ENCODE assay signal across 8 mouse cellular contexts in the genomic region with DNA sequence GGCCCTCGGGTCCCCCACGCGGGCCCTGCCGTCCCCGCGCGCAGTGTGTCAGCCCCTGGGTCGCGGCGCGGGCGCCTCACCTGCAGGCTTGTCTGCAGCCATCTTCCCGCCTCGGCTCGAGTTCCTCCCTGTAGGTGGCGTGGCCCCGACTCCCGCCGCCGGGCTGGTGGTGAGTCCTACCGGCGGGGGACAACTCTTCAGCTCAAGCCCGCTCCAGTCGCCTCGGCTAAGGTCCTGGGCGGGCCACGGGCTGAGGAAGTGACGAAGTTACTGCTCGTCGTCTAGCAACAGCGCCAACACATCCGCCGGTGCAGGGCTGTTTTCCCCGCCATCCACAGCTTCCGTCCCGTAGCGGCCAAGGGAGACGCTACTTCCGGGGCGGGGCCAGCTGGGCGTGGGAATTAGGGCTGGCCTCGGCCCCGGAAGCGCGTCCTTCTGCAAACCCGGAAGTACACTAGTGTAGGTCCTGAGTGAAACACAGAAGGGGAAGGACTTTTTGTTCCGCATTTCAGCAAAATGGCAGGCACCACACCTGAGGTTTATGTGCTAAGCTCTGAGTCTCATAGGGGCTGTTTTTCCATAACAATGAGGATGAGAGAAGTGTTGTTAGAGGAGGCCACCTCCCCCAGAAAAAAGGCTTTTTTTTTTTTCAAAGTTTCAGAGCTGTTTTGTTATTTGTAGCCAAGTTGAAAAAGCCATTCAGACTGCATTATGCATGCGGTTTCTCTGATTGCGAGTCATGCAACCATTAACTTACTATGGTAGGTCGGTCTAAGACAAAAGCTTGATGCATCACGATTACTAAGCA. TPM values are rescaled to one million over a fixed set of nuclear protein-coding genes. Genes with fewer than 3 reads are reported as not detected.
DNase-seq lines count a peak whose midpoint lies in the region; ATAC-seq and TF ChIP-seq lines count a peak whose summit lies in the region.

A gene (minus strand): TSS at position 346 of the 808 bp plus-strand sequence.

- TF ChIP-seq POLR2A in lung, adult 2 months (IDR thresholded peaks at IDR 0.05; ENCODE audit: borderline replicate concordance, extremely low read depth, low read depth, low read length): peak; percentile 71; the same call in 1 of the 2 replicates

- H3K4me1 ChIP-seq in ES-E14 (ENCODE audit: control insufficient read depth in 2 of 2, insufficient read depth in 2 of 2, low read length in 2 of 2, poor library complexity in 1 of 2): peaks cover 8 to 11% of the 10 kb centered on the region in 2 experiments
- peaks cover 27% of the 10 kb centered on the region for H3K4me1 ChIP-seq in forebrain, embryonic 15.5 days
- 0 out of 2 replicates have a peak, but pooled peaks cover 6% of the 10 kb centered on the region for H3K4me1 ChIP-seq in lung, adult 2 months (ENCODE audit: control insufficient read depth, insufficient read depth, low read length)

- peak within 1 kb of the TSS; percentile 89 for H3K9ac ChIP-seq in ES-E14 (ENCODE audit: insufficient read depth, low read depth, low read length, poor library complexity, severe bottlenecking)
- peak within 1 kb of the TSS; percentile 71 for H3K9ac ChIP-seq in forebrain, embryonic 15.5 days (replicated peaks)

- intact Hi-C loops in heart, postnatal 25 days (cut with DNase I): loop anchor here (2.0 to 10.0 kb wide), 2 partner anchors 49 to 295 kb away; a partner anchor contains a TSS

- peaks cover 11% of the 10 kb centered on the region; the same call in 1 of the 2 replicates for H3K36me3 ChIP-seq in ES-E14 (ENCODE audit: control insufficient read depth, insufficient read depth, low read length, poor library complexity, severe bottlenecking)
- H3K36me3 ChIP-seq in forebrain, embryonic 15.5 days: no peaks in the 10 kb centered on the region

- H3K27ac ChIP-seq in ES-E14 (ENCODE audit: insufficient read depth, low read depth, low read length, poor library complexity, severe bottlenecking): peak within 1 kb of the TSS; percentile 77
- peak within 1 kb of the TSS; percentile 88 for H3K27ac ChIP-seq in forebrain, embryonic 15.5 days (replicated peaks)

- DNase-seq in ES-E14 (ENCODE audit: low read depth, low spot score): peak; percentile 99
- DNase-seq in cerebellum, adult 11-12 months: peak; percentile 96
- DNase-seq in heart, postnatal 25 days (ENCODE audit: low spot score): peak; percentile 95
- DNase-seq in layer of hippocampus, adult 18-20 months (ENCODE audit: low spot score in 2 of 2): peak; percentile 93 to 97
- peak; percentile 97 for DNase-seq in lung, adult 2 months
- peak; percentile 95 to 96 for DNase-seq in thymus, adult 18-20 months

- peak; percentile 99 for ATAC-seq in forebrain, embryonic 15.5 days (replicated peaks)
- peak; percentile 98 for ATAC-seq in neutrophil, adult 5-6 weeks (ENCODE audit: extremely low read depth, insufficient number of reproducible peaks, low FRiP score, poor library complexity, severe bottlenecking)

- peak within 1 kb of the TSS; percentile 88 to 91 for H3K4me3 ChIP-seq in ES-E14 (ENCODE audit: insufficient read depth in 1 of 2, low read depth in 1 of 2, low read length in 2 of 2, poor library complexity in 1 of 2, severe bottlenecking in 1 of 2)
- H3K4me3 ChIP-seq in forebrain, embryonic 15.5 days: peak within 1 kb of the TSS; percentile 90
- peak within 1 kb of the TSS; percentile 76 for H3K4me3 ChIP-seq in lung, adult 2 months (replicated peaks; ENCODE audit: extremely low read depth, low read depth, low read length)

- no peak for TF ChIP-seq CTCF in lung, adult 2 months (IDR thresholded peaks at IDR 0.05; ENCODE audit: insufficient read depth, low read length)

- peak within 1 kb of the TSS; percentile 74 for H3K4me2 ChIP-seq in forebrain, embryonic 15.5 days (replicated peaks)

- WGBS in forebrain, embryonic 15.5 days: 3% methylated on average over 51 of the region's 51 CpGs
- 4% methylated on average over 51 of the region's 51 CpGs for WGBS in lung, adult 2 months

- no peaks in the 10 kb centered on the region for H3K9me3 ChIP-seq in ES-E14 (ENCODE audit: control insufficient read depth, insufficient read depth, low read depth, low read length)
- H3K9me3 ChIP-seq in forebrain, embryonic 15.5 days: no peaks in the 10 kb centered on the region

- in situ Hi-C loops in ES-E14 (cut with MboI; ENCODE audit: low sequenced_read_pairs in 2 of 2, unreplicated experiment in 2 of 2): no loop called here

- H3K27me3 ChIP-seq in forebrain, embryonic 15.5 days: peaks cover 15% of the 10 kb centered on the region

TF ChIP-seq in ES-E14, 5 proteins besides CTCF, POLR2A, EP300 and RAD21:
- TF ChIP-seq ZNF384 (IDR thresholded peaks at IDR 0.05; ENCODE audit: low read depth, low read length): peak; percentile 74
- TF ChIP-seq MAFK (IDR thresholded peaks at IDR 0.05; ENCODE audit: insufficient read depth, low read depth, low read length): no peak
- peak; percentile 88 for TF ChIP-seq HCFC1 (IDR thresholded peaks at IDR 0.05; ENCODE audit: borderline replicate concordance, insufficient read depth, low read length)
- TF ChIP-seq ZC3H11A (IDR thresholded peaks at IDR 0.05; ENCODE audit: borderline replicate concordance, low read depth, low read length): no peak
- TF ChIP-seq CHD2 (IDR thresholded peaks at IDR 0.05; ENCODE audit: low read depth, low read length): 0 out of 2 replicates have a peak, but pooled peaks have one; percentile 33

RNA-seq across cellular contexts. Expression of the gene that starts here (rescaled TPM):
- total RNA-seq in ES-E14 (2012; rRNA removed): 73.0 and 73.4 TPM in 2 replicates
- 57.9 and 60.1 TPM in 2 replicates for polyA plus RNA-seq in forebrain, embryonic 15.5 days (2015; fragmentation: Nextera tagmentation; extraction: Ambion mirVana)
- 10 to 100 TPM; 19.7 to 21.8 TPM for total RNA-seq in heart, postnatal 25 days (2021)
- total RNA-seq in layer of hippocampus, adult 18-20 months (2021): 10 to 100 TPM; 50.5 to 54.1 TPM
- 23.0 and 28.9 TPM in 2 replicates for polyA plus RNA-seq in lung, adult 2 months (2012; rRNA removed)
- total RNA-seq in neutrophil, adult 5-6 weeks (2017): 43.1 and 48.4 TPM in 2 replicates

Comparison
In these comparisons a context has a peak if more than half of its experiments do, and no peak if none do; other contexts are left out.
1. Peak in every context shown above with its lines: DNase-seq, ATAC-seq, H3K4me3 ChIP-seq and H3K27ac ChIP-seq.